Mouse (Mus musculus): ENCODE data around the gene Tmcc1. TPM values are rescaled to one million over a fixed set of nuclear protein-coding genes. Genes with fewer than 3 reads are reported as not detected.
A peak's percentile ranks its signal among the peaks of the same experiment; 100 is the strongest.

Tmcc1 gene
- polyA plus RNA-seq, 1 experiment from 2014 or later = 12.6 TPM

DNA sequence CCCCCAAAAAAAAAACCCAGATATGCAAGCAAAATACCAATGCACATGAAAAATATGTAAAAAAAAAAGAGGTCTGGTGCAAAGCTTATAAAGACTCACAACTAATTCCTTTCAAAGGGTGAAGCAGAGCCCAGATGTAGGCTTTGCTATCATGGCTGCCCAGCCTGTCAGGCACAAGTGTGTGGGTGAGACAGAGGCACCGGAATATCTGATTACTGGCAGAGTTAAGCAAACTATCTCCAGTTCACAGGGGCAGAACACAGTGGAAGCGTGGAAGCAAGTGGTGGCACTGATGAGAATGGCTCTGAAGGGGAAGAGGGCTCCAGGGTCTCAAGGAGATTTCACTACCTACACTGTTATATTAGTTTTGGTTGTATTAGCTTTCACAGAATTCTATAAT, 155.1 kb downstream of the Tmcc1 start:
- Histone ChIP-seq H3K4me1 (ENCODE audit: control insufficient read depth in 2 of 2, insufficient read depth in 2 of 2, low read length in 2 of 2) (peaks cover 4 to 10% of the 10 kb centered on the region in 2 experiments; a peak in 3 of 4 replicates), H3K9me3 (ENCODE audit: control insufficient read depth, low read length) (peaks cover 4% of the 10 kb centered on the region; the same call in 1 of the 2 replicates), H3K9ac (ENCODE audit: low read length) (no peak overlapping the region), H3K4me2 (ENCODE audit: low read length) (no peak overlapping the region), H3K27ac (replicated peaks in 1 of 2; ENCODE audit: control insufficient read depth in 1 of 2, insufficient read depth in 1 of 2, low read depth in 2 of 2, low read length in 2 of 2) (no peak overlapping the region), H3K27me3 (ENCODE audit: control insufficient read depth, insufficient read depth, low read length) (no peaks in the 10 kb centered on the region), H3K36me3 (ENCODE audit: control insufficient read depth, insufficient read depth, low read length) (peaks cover 9% of the 10 kb centered on the region; the same call in 1 of the 2 replicates), H3K4me3 (ENCODE audit: control insufficient read depth in 1 of 2, insufficient read depth in 1 of 2, low read depth in 1 of 2, low read length in 2 of 2) (no peak overlapping the region)
- ATAC-seq (ENCODE audit: insufficient number of reproducible peaks, insufficient read depth, low FRiP score, low read depth) = no peak
- 55% methylated on average over 2 of the region's 2 CpGs for WGBS

DNA sequence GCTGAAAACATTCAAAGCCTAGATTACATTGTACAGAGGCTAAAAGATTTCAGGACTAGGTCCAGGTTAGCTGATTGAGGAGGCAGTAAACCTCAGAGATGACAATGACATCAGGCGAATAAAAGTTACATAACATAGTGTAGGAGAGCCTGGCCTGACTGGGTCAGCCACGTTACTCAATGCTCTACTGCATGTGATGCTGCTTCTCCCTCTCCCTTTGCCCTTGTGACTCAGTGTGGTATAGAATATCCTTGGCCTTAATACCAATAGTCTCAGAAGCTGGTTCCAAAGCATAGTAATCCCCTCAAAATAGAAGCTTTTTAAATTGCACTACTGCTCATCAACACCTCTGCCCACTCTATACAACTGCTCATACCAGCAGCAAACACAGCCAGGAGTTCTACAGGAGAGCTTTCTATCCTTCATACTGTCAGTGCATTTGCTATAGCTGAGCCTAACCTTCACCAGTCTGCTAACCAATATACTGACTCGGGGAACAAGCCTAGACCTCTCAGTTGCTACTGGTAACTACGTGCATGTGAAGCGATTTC, 155.9 kb downstream of the Tmcc1 start:
- Histone ChIP-seq H3K9ac (ENCODE audit: low read length) (no peak overlapping the region), H3K4me2 (ENCODE audit: low read length) (no peak overlapping the region), H3K27ac (replicated peaks in 1 of 2; ENCODE audit: control insufficient read depth in 1 of 2, insufficient read depth in 1 of 2, low read depth in 2 of 2, low read length in 2 of 2) (no peak overlapping the region), H3K36me3 (ENCODE audit: control insufficient read depth, insufficient read depth, low read length) (0 out of 2 replicates have a peak, but pooled peaks cover 5% of the 10 kb centered on the region), H3K9me3 (ENCODE audit: control insufficient read depth, low read length) (no peaks in the 10 kb centered on the region), H3K4me3 (ENCODE audit: control insufficient read depth in 1 of 2, insufficient read depth in 1 of 2, low read depth in 1 of 2, low read length in 2 of 2) (no peak overlapping the region), H3K4me1 (ENCODE audit: control insufficient read depth in 2 of 2, insufficient read depth in 2 of 2, low read length in 2 of 2) (peaks cover 2 to 9% of the 10 kb centered on the region in 2 experiments; a peak in 1 of 4 replicates), H3K27me3 (ENCODE audit: control insufficient read depth, insufficient read depth, low read length) (no peaks in the 10 kb centered on the region)
- WGBS = 83% methylated on average over 5 of the region's 5 CpGs
- no peak for ATAC-seq (ENCODE audit: insufficient number of reproducible peaks, insufficient read depth, low FRiP score, low read depth)

DNA sequence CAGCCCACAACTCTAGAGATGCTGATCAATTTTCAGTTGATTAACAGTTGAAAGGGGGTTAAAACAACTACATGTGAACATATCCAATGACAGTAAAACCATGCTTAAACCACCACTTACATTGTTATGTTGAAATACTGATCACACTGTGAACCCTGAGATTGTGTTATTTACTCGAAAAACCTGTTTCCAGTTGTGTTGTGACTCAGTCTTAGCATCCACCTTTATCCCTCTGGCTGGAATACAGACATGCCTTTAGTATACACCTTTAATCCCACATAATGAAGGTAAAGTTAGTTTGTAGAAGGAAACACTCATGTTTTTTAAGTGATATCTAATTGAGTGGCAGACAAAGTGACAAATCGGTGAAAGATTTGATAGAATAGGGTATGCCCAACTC, 156.7 kb downstream of the Tmcc1 start:
- 0 out of 2 replicates have a peak, but pooled peaks cover 7% of the 10 kb centered on the region for H3K36me3 ChIP-seq (ENCODE audit: control insufficient read depth, insufficient read depth, low read length)
- H3K27me3 ChIP-seq (ENCODE audit: control insufficient read depth, insufficient read depth, low read length) = no peaks in the 10 kb centered on the region
- no peak overlapping the region for H3K27ac ChIP-seq (replicated peaks in 1 of 2; ENCODE audit: control insufficient read depth in 1 of 2, insufficient read depth in 1 of 2, low read depth in 2 of 2, low read length in 2 of 2)
- no peak overlapping the region for H3K4me2 ChIP-seq (ENCODE audit: low read length)
- 84% methylated on average over 2 of the region's 2 CpGs for WGBS
- H3K4me1 ChIP-seq (ENCODE audit: control insufficient read depth in 2 of 2, insufficient read depth in 2 of 2, low read length in 2 of 2) = peaks cover 2 to 9% of the 10 kb centered on the region in 2 experiments; a peak in 1 of 4 replicates
- H3K9ac ChIP-seq (ENCODE audit: low read length) = no peak overlapping the region
- ATAC-seq (ENCODE audit: insufficient number of reproducible peaks, insufficient read depth, low FRiP score, low read depth) = no peak
- no peaks in the 10 kb centered on the region for H3K9me3 ChIP-seq (ENCODE audit: control insufficient read depth, low read length)
- H3K4me3 ChIP-seq (ENCODE audit: control insufficient read depth in 1 of 2, insufficient read depth in 1 of 2, low read depth in 1 of 2, low read length in 2 of 2) = no peak overlapping the region

DNA sequence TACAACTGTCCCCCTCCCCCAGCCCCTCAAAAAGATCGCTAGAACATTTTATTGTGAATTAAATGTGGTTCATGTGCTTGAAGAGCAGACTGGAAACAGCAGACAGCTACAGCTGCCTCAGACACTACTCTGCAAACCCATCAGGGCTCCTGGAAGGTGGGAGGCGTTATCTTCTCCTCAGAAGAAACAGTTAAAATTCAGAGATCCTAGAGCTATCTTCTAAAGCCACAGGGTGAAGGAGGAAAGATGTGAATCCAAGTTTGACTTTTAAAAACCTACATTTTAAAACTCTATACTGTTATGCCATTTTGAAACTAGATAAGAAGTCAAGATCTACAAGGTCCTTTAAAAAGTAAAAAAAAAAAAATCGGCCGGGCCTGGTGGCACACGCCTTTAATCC, 162.2 kb downstream of the Tmcc1 start:
- Histone ChIP-seq H3K4me2 (ENCODE audit: low read length) (no peak overlapping the region), H3K9me3 (ENCODE audit: control insufficient read depth, low read length) (no peaks in the 10 kb centered on the region), H3K27me3 (ENCODE audit: control insufficient read depth, insufficient read depth, low read length) (no peaks in the 10 kb centered on the region), H3K36me3 (ENCODE audit: control insufficient read depth, insufficient read depth, low read length) (0 out of 2 replicates have a peak, but pooled peaks cover 7% of the 10 kb centered on the region), H3K9ac (ENCODE audit: low read length) (no peak overlapping the region), H3K4me1 (ENCODE audit: control insufficient read depth in 2 of 2, insufficient read depth in 2 of 2, low read length in 2 of 2) (no peaks in the 10 kb centered on the region), H3K4me3 (ENCODE audit: control insufficient read depth in 1 of 2, insufficient read depth in 1 of 2, low read depth in 1 of 2, low read length in 2 of 2) (no peak overlapping the region), H3K27ac (replicated peaks in 1 of 2; ENCODE audit: control insufficient read depth in 1 of 2, insufficient read depth in 1 of 2, low read depth in 2 of 2, low read length in 2 of 2) (no peak overlapping the region)
- 85% methylated on average over 5 of the region's 5 CpGs for WGBS
- no peak for ATAC-seq (ENCODE audit: insufficient number of reproducible peaks, insufficient read depth, low FRiP score, low read depth)

GRCm38 (mm10) chr6:116024666-116025065, 168.6 kb downstream of the Tmcc1 start:
- H3K9me3 ChIP-seq (ENCODE audit: control insufficient read depth, low read length) = peaks cover 10% of the 10 kb centered on the region
- H3K4me2 ChIP-seq (ENCODE audit: low read length) = no peak overlapping the region
- no peak overlapping the region for H3K27ac ChIP-seq (replicated peaks in 1 of 2; ENCODE audit: control insufficient read depth in 1 of 2, insufficient read depth in 1 of 2, low read depth in 2 of 2, low read length in 2 of 2)
- H3K4me1 ChIP-seq (ENCODE audit: control insufficient read depth in 2 of 2, insufficient read depth in 2 of 2, low read length in 2 of 2) = no peaks in the 10 kb centered on the region
- H3K9ac ChIP-seq (ENCODE audit: low read length) = no peak overlapping the region
- no peak overlapping the region for H3K4me3 ChIP-seq (ENCODE audit: control insufficient read depth in 1 of 2, insufficient read depth in 1 of 2, low read depth in 1 of 2, low read length in 2 of 2)
- H3K36me3 ChIP-seq (ENCODE audit: control insufficient read depth, insufficient read depth, low read length) = peaks cover 45% of the 10 kb centered on the region
- WGBS = 82% methylated on average over 4 of the region's 4 CpGs
- no peak for ATAC-seq (ENCODE audit: insufficient number of reproducible peaks, insufficient read depth, low FRiP score, low read depth)
- no peaks in the 10 kb centered on the region for H3K27me3 ChIP-seq (ENCODE audit: control insufficient read depth, insufficient read depth, low read length)

DNA sequence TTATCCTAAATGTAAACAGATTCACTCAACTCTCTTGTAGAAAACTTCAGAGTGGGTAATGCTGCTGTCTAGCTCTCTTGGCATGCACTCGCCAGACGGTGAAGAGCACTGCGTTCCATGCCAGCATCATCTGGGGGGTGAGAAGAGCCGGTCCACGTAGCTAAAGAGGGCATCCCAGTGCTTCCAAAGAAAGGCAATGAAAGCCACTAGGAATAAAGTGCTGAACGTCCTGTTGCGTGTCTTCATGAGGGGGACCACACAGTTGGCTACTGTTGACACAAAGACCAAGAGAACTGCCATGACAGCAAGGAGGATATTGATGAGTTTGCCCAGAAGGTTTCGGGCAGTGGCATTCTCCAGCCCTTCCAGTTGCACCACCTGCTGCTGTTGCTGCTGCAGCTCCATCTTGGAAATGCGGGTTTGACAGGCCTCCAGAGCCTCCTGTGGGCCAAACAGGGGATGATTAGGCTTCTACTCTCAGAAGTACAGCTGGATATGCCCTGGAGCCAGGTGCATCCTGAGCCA, 171.3 kb downstream of the Tmcc1 start:
- no peak overlapping the region for H3K4me2 ChIP-seq (ENCODE audit: low read length)
- H3K4me1 ChIP-seq (ENCODE audit: control insufficient read depth in 2 of 2, insufficient read depth in 2 of 2, low read length in 2 of 2) = no peaks in the 10 kb centered on the region
- 85% methylated on average over 9 of the region's 9 CpGs for WGBS
- H3K36me3 ChIP-seq (ENCODE audit: control insufficient read depth, insufficient read depth, low read length) = peaks cover 48% of the 10 kb centered on the region
- H3K27ac ChIP-seq (replicated peaks in 1 of 2; ENCODE audit: control insufficient read depth in 1 of 2, insufficient read depth in 1 of 2, low read depth in 2 of 2, low read length in 2 of 2) = no peak overlapping the region
- H3K9me3 ChIP-seq (ENCODE audit: control insufficient read depth, low read length) = peaks cover 10% of the 10 kb centered on the region
- H3K9ac ChIP-seq (ENCODE audit: low read length) = no peak overlapping the region
- peak; percentile 47; the same call in 1 of the 2 replicates for ATAC-seq (ENCODE audit: insufficient number of reproducible peaks, insufficient read depth, low FRiP score, low read depth)
- no peak overlapping the region for H3K4me3 ChIP-seq (ENCODE audit: control insufficient read depth in 1 of 2, insufficient read depth in 1 of 2, low read depth in 1 of 2, low read length in 2 of 2)
- H3K27me3 ChIP-seq (ENCODE audit: control insufficient read depth, insufficient read depth, low read length) = no peaks in the 10 kb centered on the region

DNA sequence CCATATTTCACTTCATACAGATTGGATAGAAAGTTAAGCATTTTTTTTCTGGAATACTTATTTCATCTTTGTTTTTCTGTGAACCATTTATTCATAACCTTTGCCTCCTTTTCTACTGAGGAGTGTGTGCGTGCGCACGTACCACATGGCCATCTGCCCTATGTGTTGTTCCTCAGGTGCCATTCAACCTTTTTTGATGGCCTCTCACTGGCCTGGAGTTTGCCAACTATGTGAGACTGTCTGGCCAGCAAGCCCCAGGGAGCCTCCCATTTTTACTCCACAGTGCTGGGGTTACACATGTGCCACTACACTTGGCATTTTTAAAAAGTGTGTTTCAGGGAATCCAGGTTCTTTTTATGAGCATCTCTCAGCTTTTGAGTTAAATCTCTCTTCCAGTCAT, 177.4 kb downstream of the Tmcc1 start:
- no peak for ATAC-seq (ENCODE audit: insufficient number of reproducible peaks, insufficient read depth, low FRiP score, low read depth)

GRCm38 (mm10) chr6:116014111-116014510, 179.2 kb downstream of the Tmcc1 start:
- Histone ChIP-seq H3K4me2 (ENCODE audit: low read length) (no peak overlapping the region), H3K36me3 (ENCODE audit: control insufficient read depth, insufficient read depth, low read length) (no peaks in the 10 kb centered on the region), H3K9ac (ENCODE audit: low read length) (no peak overlapping the region), H3K4me1 (ENCODE audit: control insufficient read depth in 2 of 2, insufficient read depth in 2 of 2, low read length in 2 of 2) (no peaks in the 10 kb centered on the region; a peak in 1 of 4 replicates), H3K27ac (replicated peaks in 1 of 2; ENCODE audit: control insufficient read depth in 1 of 2, insufficient read depth in 1 of 2, low read depth in 2 of 2, low read length in 2 of 2) (no peak overlapping the region), H3K27me3 (ENCODE audit: control insufficient read depth, insufficient read depth, low read length) (no peaks in the 10 kb centered on the region), H3K9me3 (ENCODE audit: control insufficient read depth, low read length) (no peaks in the 10 kb centered on the region), H3K4me3 (ENCODE audit: control insufficient read depth in 1 of 2, insufficient read depth in 1 of 2, low read depth in 1 of 2, low read length in 2 of 2) (no peak overlapping the region)
- 84% methylated on average over 6 of the region's 6 CpGs for WGBS
- no peak for ATAC-seq (ENCODE audit: insufficient number of reproducible peaks, insufficient read depth, low FRiP score, low read depth)

More for the DNA sequence above, 177.4 kb downstream of the Tmcc1 start:
- no peak overlapping the region for H3K27ac ChIP-seq (replicated peaks in 1 of 2; ENCODE audit: control insufficient read depth in 1 of 2, insufficient read depth in 1 of 2, low read depth in 2 of 2, low read length in 2 of 2)
- H3K9ac ChIP-seq (ENCODE audit: low read length) = no peak overlapping the region
- 90% methylated on average over 3 of the region's 3 CpGs for WGBS
- H3K27me3 ChIP-seq (ENCODE audit: control insufficient read depth, insufficient read depth, low read length) = no peaks in the 10 kb centered on the region
- peaks cover 15% of the 10 kb centered on the region for H3K36me3 ChIP-seq (ENCODE audit: control insufficient read depth, insufficient read depth, low read length)
- no peaks in the 10 kb centered on the region for H3K9me3 ChIP-seq (ENCODE audit: control insufficient read depth, low read length)
- H3K4me2 ChIP-seq (ENCODE audit: low read length) = no peak overlapping the region
- no peaks in the 10 kb centered on the region for H3K4me1 ChIP-seq (ENCODE audit: control insufficient read depth in 2 of 2, insufficient read depth in 2 of 2, low read length in 2 of 2)
- no peak overlapping the region for H3K4me3 ChIP-seq (ENCODE audit: control insufficient read depth in 1 of 2, insufficient read depth in 1 of 2, low read depth in 1 of 2, low read length in 2 of 2)

Measured in heart, embryonic 14.5 days (tissue).